Mouse (Mus musculus) liver, embryonic 14.5 days (tissue): ENCODE measurements around the gene Olfr639. TPM values are rescaled to one million over a fixed set of nuclear protein-coding genes. Genes with fewer than 3 reads are reported as not detected.
"Not testable (repeated sequence)": the region's sequence is repeated elsewhere in the genome, so short reads cannot be mapped to it uniquely, and the experiment has no call there.

Experiments used
- ATAC-seq: fragments of 200-750 bp; cut with Nextera tagmentation; 2 replicates; pipeline ENCODE4 v1.8.0; 2017; ENCODE audit warnings: moderate number of reproducible peaks, mild to moderate bottlenecking, moderate library complexity; ENCODE audit not compliant: insufficient read depth
- DNase-seq, 3 experiments: peaks; one replicate each; pipeline ENCODE4 v3.0.0-alpha.2; 2012 to 2013; ENCODE audit warnings: low read depth in 3 of 3, low spot score in 3 of 3
- H3K27ac ChIP-seq: fragments of 300-500 bp; sonication (generic); 2 replicates; pipeline ENCODE4 v1.5.1; 2014; ENCODE audit warnings: moderate library complexity, mild to moderate bottlenecking, control low read depth, inconsistent platforms
- H3K27me3 ChIP-seq: fragments of 300-500 bp; sonication (generic); 2 replicates; pipeline ENCODE4 v1.6.1; 2014; ENCODE audit warnings: mild to moderate bottlenecking, low read length, moderate library complexity; ENCODE audit not compliant: control insufficient read depth, insufficient read depth
- H3K36me3 ChIP-seq: fragments of 300-500 bp; sonication (generic); replicated peaks from 2 replicates; pipeline ENCODE4 v1.6.1; 2014; ENCODE audit warnings: low read depth; ENCODE audit not compliant: control insufficient read depth, insufficient read depth
- H3K4me1 ChIP-seq, 2 experiments: fragments of 200-500 bp in 1 of 2; fragments of 300-500 bp in 1 of 2; sonication (generic) in 1 of 2; replicated peaks; 2 replicates each; pipeline ENCODE4 v1.6.1; 2012 to 2014; ENCODE audit warnings: antibody characterized with exemption in 1 of 2, inconsistent platforms in 1 of 2, low read length in 1 of 2; ENCODE audit not compliant: control insufficient read depth in 2 of 2, insufficient read depth in 2 of 2
- H3K4me2 ChIP-seq: fragments of 300-500 bp; sonication (generic); 2 replicates; pipeline ENCODE4 v1.6.1; 2014; ENCODE audit warnings: low read depth, mild to moderate bottlenecking, control low read depth, moderate library complexity
- H3K4me3 ChIP-seq, 2 experiments: fragments of 200-500 bp in 1 of 2; fragments of 300-500 bp in 1 of 2; sonication (generic) in 1 of 2; 2 replicates each; pipeline ENCODE4 v1.5.1; 2012 to 2014; ENCODE audit warnings: low read depth in 2 of 2, low read length in 2 of 2, mild to moderate bottlenecking in 2 of 2, control low read depth in 1 of 2, inconsistent platforms in 1 of 2, moderate library complexity in 1 of 2; ENCODE audit not compliant: insufficient read depth in 1 of 2
- H3K9ac ChIP-seq: fragments of 300-500 bp; sonication (generic); replicated peaks from 2 replicates; pipeline ENCODE4 v1.6.1; 2014; ENCODE audit warnings: mild to moderate bottlenecking, control low read depth, moderate library complexity
- H3K9me3 ChIP-seq: fragments of 300-500 bp; sonication (generic); 2 replicates; pipeline ENCODE4 v1.6.1; 2016; ENCODE audit warnings: low read length, mixed read lengths; ENCODE audit not compliant: control insufficient read depth
- CTCF ChIP-seq: IDR thresholded peaks from 2 replicates; pipeline ENCODE4 v1.5.1; 2016; ENCODE audit warnings: antibody characterized with exemption, low read depth, control low read depth
- EP300 ChIP-seq: IDR thresholded peaks from 2 replicates; pipeline ENCODE4 v1.6.1; 2016; ENCODE audit warnings: antibody characterized with exemption, low read depth
- WGBS: fragments of 180-500 bp; shearing (Covaris S2); extraction: QIAGEN DNeasy Blood & Tissue Kit; methylation state at CpG from one replicate; pipeline ENCODE4 v1.1.7; 2014; ENCODE audit not compliant: insufficient replicate concordance; 5-methylcytosine and 5-hydroxymethylcytosine counted together
- polyA plus RNA-seq, 2 experiments: library from polyadenylated mRNA; depleted of rRNA in 1 of 2; stranded (reverse) in 1 of 2; unstranded in 1 of 2; fragments of >200 nt; fragmentation: Nextera tagmentation in 1 of 2; extraction: Ambion mirVana in 1 of 2; gene quantifications; 2 replicates each; pipeline versions ENCODE4 v1.2.1 to v1.2.3; 2012 to 2014

Olfr639 gene
- polyA plus RNA-seq, 2 experiments: not detected

DNA sequence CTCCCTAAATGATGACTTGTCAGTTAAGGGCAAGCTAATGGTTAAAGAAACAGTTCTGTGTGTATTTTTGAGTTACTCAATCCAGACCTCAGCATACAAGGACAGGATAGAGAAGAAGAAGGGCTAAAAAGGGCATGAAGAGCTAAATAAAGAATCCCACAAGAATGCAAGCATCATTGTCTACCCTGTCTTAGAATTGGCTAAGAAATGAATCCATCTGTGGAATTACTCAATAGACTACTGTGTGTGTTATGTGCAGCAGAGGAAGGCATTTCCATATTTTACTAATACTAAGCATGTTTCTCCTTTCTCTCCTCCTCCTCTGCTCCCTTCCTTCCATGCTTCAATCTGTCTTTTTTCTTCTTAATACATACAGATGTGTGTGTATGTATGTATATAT is 18.0 kb downstream of the Olfr639 start:
- H3K36me3 ChIP-seq: no peaks in the 10 kb centered on the region
- H3K4me1 ChIP-seq: no peaks in the 10 kb centered on the region
- no peaks in the 10 kb centered on the region for H3K9me3 ChIP-seq
- H3K9ac ChIP-seq: no peak overlapping the region
- TF ChIP-seq CTCF (no peak), EP300 (no peak)
- no peak overlapping the region for H3K27ac ChIP-seq
- no peak overlapping the region for H3K4me3 ChIP-seq
- no peak for ATAC-seq
- H3K4me2 ChIP-seq: no peak overlapping the region
- no peaks in the 10 kb centered on the region for H3K27me3 ChIP-seq
- no peak for DNase-seq

DNA sequence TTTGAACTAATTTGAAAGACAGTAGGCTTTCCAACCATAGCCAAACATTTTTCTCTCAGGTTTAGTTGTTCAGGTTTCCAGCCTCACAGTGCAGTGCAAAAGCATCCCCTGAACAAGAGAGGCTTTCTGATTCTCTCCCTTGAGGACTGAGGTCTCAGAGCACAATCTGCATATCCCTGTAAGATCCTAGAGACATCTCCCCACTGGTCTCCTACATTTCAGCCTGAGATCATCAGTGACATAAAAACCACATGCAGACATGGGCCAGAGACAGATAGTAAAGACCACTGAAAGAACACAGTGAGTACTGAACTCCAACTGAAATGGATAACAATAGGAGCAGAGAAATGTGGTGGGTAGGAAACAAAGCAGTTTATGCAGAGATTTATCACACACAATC is 18.7 kb downstream of the Olfr639 start, which contains the start of gene Olfr638:
TSS of gene Olfr638 (plus strand) at position 301 of the 400 bp plus-strand sequence.
- ATAC-seq (no peak), DNase-seq (no peak)
- Histone ChIP-seq H3K27ac (no peak within 1 kb of the TSS), H3K9ac (no peak within 1 kb of the TSS), H3K27me3 (no peaks in the 10 kb centered on the region), H3K4me2 (no peak within 1 kb of the TSS), H3K36me3 (no peaks in the 10 kb centered on the region), H3K4me3 (no peak within 1 kb of the TSS), H3K4me1 (no peaks in the 10 kb centered on the region), H3K9me3 (no peaks in the 10 kb centered on the region)
- TF ChIP-seq CTCF (no peak), EP300 (no peak)

GRCm38 (mm10) chr7:103971782-103972181 is 45.3 kb downstream of the Olfr639 start:
- Histone ChIP-seq H3K9ac (no peak overlapping the region), H3K27me3 (no peaks in the 10 kb centered on the region), H3K27ac (no peak overlapping the region), H3K4me1 (no peaks in the 10 kb centered on the region), H3K4me3 (no peak overlapping the region), H3K4me2 (no peak overlapping the region), H3K36me3 (no peaks in the 10 kb centered on the region), H3K9me3 (no peaks in the 10 kb centered on the region)
- TF ChIP-seq CTCF (no peak), EP300 (no peak)
- ATAC-seq (no peak), DNase-seq (no peak)
- 24% methylated on average over 1 of the region's 1 CpGs for WGBS

DNA sequence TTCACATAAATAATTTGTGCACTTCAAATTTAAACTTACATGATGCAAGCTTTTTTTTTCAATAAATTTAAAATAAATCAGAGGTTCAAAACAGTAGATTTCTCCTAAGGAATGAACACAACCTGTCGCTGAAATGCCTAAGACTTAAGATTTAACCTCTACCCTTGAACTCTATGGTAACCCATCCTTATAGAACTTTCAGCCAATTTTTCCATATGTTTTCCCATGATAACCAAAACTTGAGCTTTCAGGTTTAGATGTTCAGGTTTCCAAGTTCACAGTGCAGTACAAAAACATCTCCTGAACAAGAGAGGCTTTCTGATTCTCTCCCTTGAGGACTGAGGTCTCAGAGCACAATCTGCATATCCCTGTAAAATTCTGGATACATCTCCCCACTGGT is 46.3 kb downstream of the Olfr639 start, which contains the start of gene Olfr635:
TSS of gene Olfr635 (plus strand) at position 301 of the 400 bp plus-strand sequence.
- no peak within 1 kb of the TSS for H3K4me2 ChIP-seq
- no peak within 1 kb of the TSS for H3K4me3 ChIP-seq
- H3K4me1 ChIP-seq: no peaks in the 10 kb centered on the region
- H3K36me3 ChIP-seq: no peaks in the 10 kb centered on the region
- no peak for TF ChIP-seq CTCF
- no peak for TF ChIP-seq EP300
- no peaks in the 10 kb centered on the region for H3K9me3 ChIP-seq
- H3K9ac ChIP-seq: no peak within 1 kb of the TSS
- no peaks in the 10 kb centered on the region for H3K27me3 ChIP-seq
- DNase-seq: no peak
- H3K27ac ChIP-seq: no peak within 1 kb of the TSS
- WGBS: 58% methylated on average over 1 of the region's 1 CpGs
- ATAC-seq: no peak

DNA sequence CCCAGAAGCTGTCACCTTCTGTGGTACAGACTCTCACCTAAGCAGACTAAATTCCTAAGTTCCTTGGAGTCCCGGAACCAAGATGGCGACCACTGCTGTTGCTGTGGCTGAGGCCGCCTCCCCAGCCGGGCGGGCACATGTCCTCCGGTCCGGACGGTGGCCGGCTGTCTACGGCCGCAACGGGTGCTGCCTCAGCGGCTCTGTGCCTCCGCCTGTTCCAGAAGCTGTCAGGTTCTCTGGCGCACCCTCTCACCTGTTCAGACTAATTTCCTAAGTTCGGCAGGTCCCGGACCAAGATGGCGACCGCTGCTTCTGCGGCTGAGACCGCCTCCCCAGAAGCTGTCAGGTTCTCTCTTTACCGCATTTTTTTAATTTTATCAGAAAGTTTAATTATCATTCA is 50.2 kb downstream of the Olfr639 start:
- DNase-seq, H3K27me3 ChIP-seq, H3K4me3 ChIP-seq, H3K9me3 ChIP-seq, ATAC-seq, H3K36me3 ChIP-seq, H3K4me2 ChIP-seq, H3K9ac ChIP-seq, H3K27ac ChIP-seq, H3K4me1 ChIP-seq: not testable (repeated sequence)
- 84% methylated on average over 22 of the region's 22 CpGs for WGBS

Other genes starting within 250 kb of the Olfr639 start
Only the 30 nearest of the 32 such genes appear.
- gene Olfr67, start 225.5 kb downstream of the Olfr639 start, polyA plus RNA-seq (2012; rRNA removed): 0.02 TPM in 1 of 2 replicates, not detected in the other
- gene Olfr67, start 225.5 kb downstream of the Olfr639 start, polyA plus RNA-seq (2014; fragmentation: Nextera tagmentation; extraction: Ambion mirVana): not detected in 2 replicates
- 57,913 and 74,220 TPM in 2 replicates for gene Hbb-bt, start 203.3 kb downstream of the Olfr639 start, polyA plus RNA-seq (2012; rRNA removed)
- 62,702 and 66,320 TPM in 2 replicates for gene Hbb-bt, start 203.3 kb downstream of the Olfr639 start, polyA plus RNA-seq (2014; fragmentation: Nextera tagmentation; extraction: Ambion mirVana)
- gene Hbb-bs, start 189.2 kb downstream of the Olfr639 start, polyA plus RNA-seq (2012; rRNA removed): 195,474 and 209,901 TPM in 2 replicates
- gene Hbb-bs, start 189.2 kb downstream of the Olfr639 start, polyA plus RNA-seq (2014; fragmentation: Nextera tagmentation; extraction: Ambion mirVana): 126,713 and 131,477 TPM in 2 replicates
- gene Hbb-bh2, start 176.8 kb downstream of the Olfr639 start, polyA plus RNA-seq (2012; rRNA removed): 0.19 and 0.36 TPM in 2 replicates
- gene Hbb-bh2, start 176.8 kb downstream of the Olfr639 start, polyA plus RNA-seq (2014; fragmentation: Nextera tagmentation; extraction: Ambion mirVana): not detected in 2 replicates
- gene Hbb-bh1, start 174.1 kb downstream of the Olfr639 start, polyA plus RNA-seq (2012; rRNA removed): 94.8 and 146 TPM in 2 replicates
- gene Hbb-bh1, start 174.1 kb downstream of the Olfr639 start, polyA plus RNA-seq (2014; fragmentation: Nextera tagmentation; extraction: Ambion mirVana): 155 and 211 TPM in 2 replicates
- 361 and 394 TPM in 2 replicates for gene Hbb-y, start 164.1 kb downstream of the Olfr639 start, polyA plus RNA-seq (2012; rRNA removed)
- 543 and 665 TPM in 2 replicates for gene Hbb-y, start 164.1 kb downstream of the Olfr639 start, polyA plus RNA-seq (2014; fragmentation: Nextera tagmentation; extraction: Ambion mirVana)
- 0.03 TPM in 1 of 2 replicates, not detected in the other for gene Olfr66, start 131.1 kb downstream of the Olfr639 start, polyA plus RNA-seq (2012; rRNA removed)
- not detected in 2 replicates for gene Olfr66, start 131.1 kb downstream of the Olfr639 start, polyA plus RNA-seq (2014; fragmentation: Nextera tagmentation; extraction: Ambion mirVana)
- gene Olfr64, start 122.8 kb downstream of the Olfr639 start, polyA plus RNA-seq (2012; rRNA removed): under 0.01 TPM in 1 of 2 replicates, not detected in the other
- not detected in 2 replicates for gene Olfr64, start 122.8 kb downstream of the Olfr639 start, polyA plus RNA-seq (2014; fragmentation: Nextera tagmentation; extraction: Ambion mirVana)
- not detected in 2 replicates for gene Olfr65, start 113.8 kb downstream of the Olfr639 start, polyA plus RNA-seq (2012; rRNA removed)
- not detected in 2 replicates for gene Olfr65, start 113.8 kb downstream of the Olfr639 start, polyA plus RNA-seq (2014; fragmentation: Nextera tagmentation; extraction: Ambion mirVana)
- gene Olfr631, start 88.5 kb downstream of the Olfr639 start, polyA plus RNA-seq (2012; rRNA removed): 0.84 and 0.95 TPM in 2 replicates
- gene Olfr631, start 88.5 kb downstream of the Olfr639 start, polyA plus RNA-seq (2014; fragmentation: Nextera tagmentation; extraction: Ambion mirVana): 0.19 and 0.24 TPM in 2 replicates
- 1.9 and 2.2 TPM in 2 replicates for gene Olfr632, start 83.0 kb downstream of the Olfr639 start, polyA plus RNA-seq (2012; rRNA removed)
- gene Olfr632, start 83.0 kb downstream of the Olfr639 start, polyA plus RNA-seq (2014; fragmentation: Nextera tagmentation; extraction: Ambion mirVana): 0.52 and 0.69 TPM in 2 replicates
- gene Olfr633, start 72.9 kb downstream of the Olfr639 start, polyA plus RNA-seq (2012; rRNA removed): 0.04 and 0.06 TPM in 2 replicates
- not detected in 2 replicates for gene Olfr633, start 72.9 kb downstream of the Olfr639 start, polyA plus RNA-seq (2014; fragmentation: Nextera tagmentation; extraction: Ambion mirVana)
- 0.02 and 0.03 TPM in 2 replicates for gene Olfr635, start 46.2 kb downstream of the Olfr639 start, polyA plus RNA-seq (2012; rRNA removed)
- not detected in 2 replicates for gene Olfr635, start 46.2 kb downstream of the Olfr639 start, polyA plus RNA-seq (2014; fragmentation: Nextera tagmentation; extraction: Ambion mirVana)
- 0.06 and 0.18 TPM in 2 replicates for gene Olfr638, start 18.6 kb downstream of the Olfr639 start, polyA plus RNA-seq (2012; rRNA removed)
- gene Olfr638, start 18.6 kb downstream of the Olfr639 start, polyA plus RNA-seq (2014; fragmentation: Nextera tagmentation; extraction: Ambion mirVana): not detected in 2 replicates
- gene Olfr640, start 8.3 kb upstream of the Olfr639 start, polyA plus RNA-seq (2012; rRNA removed): not detected in 2 replicates
- not detected in 2 replicates for gene Olfr640, start 8.3 kb upstream of the Olfr639 start, polyA plus RNA-seq (2014; fragmentation: Nextera tagmentation; extraction: Ambion mirVana)
- not detected in 2 replicates for gene Olfr641, start 18.1 kb upstream of the Olfr639 start, polyA plus RNA-seq (2012; rRNA removed)
- not detected in 2 replicates for gene Olfr641, start 18.1 kb upstream of the Olfr639 start, polyA plus RNA-seq (2014; fragmentation: Nextera tagmentation; extraction: Ambion mirVana)
- gene Olfr642, start 35.4 kb upstream of the Olfr639 start, polyA plus RNA-seq (2012; rRNA removed): not detected in 2 replicates
- gene Olfr642, start 35.4 kb upstream of the Olfr639 start, polyA plus RNA-seq (2014; fragmentation: Nextera tagmentation; extraction: Ambion mirVana): not detected in 2 replicates
- not detected in 2 replicates for gene 4930516K23Rik, start 44.1 kb upstream of the Olfr639 start, polyA plus RNA-seq (2012; rRNA removed)
- not detected in 2 replicates for gene 4930516K23Rik, start 44.1 kb upstream of the Olfr639 start, polyA plus RNA-seq (2014; fragmentation: Nextera tagmentation; extraction: Ambion mirVana)
- not detected in 2 replicates for gene Olfr644, start 54.6 kb upstream of the Olfr639 start, polyA plus RNA-seq (2012; rRNA removed)
- not detected in 2 replicates for gene Olfr644, start 54.6 kb upstream of the Olfr639 start, polyA plus RNA-seq (2014; fragmentation: Nextera tagmentation; extraction: Ambion mirVana)
- not detected in 2 replicates for gene Olfr645, start 68.2 kb upstream of the Olfr639 start, polyA plus RNA-seq (2012; rRNA removed)
- not detected in 2 replicates for gene Olfr645, start 68.2 kb upstream of the Olfr639 start, polyA plus RNA-seq (2014; fragmentation: Nextera tagmentation; extraction: Ambion mirVana)
- not detected in 2 replicates for gene Olfr646, start 87.6 kb upstream of the Olfr639 start, polyA plus RNA-seq (2012; rRNA removed)
- gene Olfr646, start 87.6 kb upstream of the Olfr639 start, polyA plus RNA-seq (2014; fragmentation: Nextera tagmentation; extraction: Ambion mirVana): not detected in 2 replicates
- gene Ubqln5, start 112.5 kb upstream of the Olfr639 start, polyA plus RNA-seq (2012; rRNA removed): not detected in 2 replicates
- gene Ubqln5, start 112.5 kb upstream of the Olfr639 start, polyA plus RNA-seq (2014; fragmentation: Nextera tagmentation; extraction: Ambion mirVana): not detected in 2 replicates
- not detected in 2 replicates for gene Olfr643, start 120.1 kb upstream of the Olfr639 start, polyA plus RNA-seq (2012; rRNA removed)
- gene Olfr643, start 120.1 kb upstream of the Olfr639 start, polyA plus RNA-seq (2014; fragmentation: Nextera tagmentation; extraction: Ambion mirVana): not detected in 2 replicates
- gene Ubqln3, start 126.0 kb upstream of the Olfr639 start, polyA plus RNA-seq (2012; rRNA removed): not detected in 2 replicates
- not detected in 2 replicates for gene Ubqln3, start 126.0 kb upstream of the Olfr639 start, polyA plus RNA-seq (2014; fragmentation: Nextera tagmentation; extraction: Ambion mirVana)
- gene Ubqlnl, start 133.3 kb upstream of the Olfr639 start, polyA plus RNA-seq (2012; rRNA removed): not detected in 2 replicates
- gene Ubqlnl, start 133.3 kb upstream of the Olfr639 start, polyA plus RNA-seq (2014; fragmentation: Nextera tagmentation; extraction: Ambion mirVana): not detected in 2 replicates
- not detected in 2 replicates for gene Olfm5, start 147.5 kb upstream of the Olfr639 start, polyA plus RNA-seq (2012; rRNA removed)
- not detected in 2 replicates for gene Olfm5, start 147.5 kb upstream of the Olfr639 start, polyA plus RNA-seq (2014; fragmentation: Nextera tagmentation; extraction: Ambion mirVana)
- gene Olfr648, start 166.1 kb upstream of the Olfr639 start, polyA plus RNA-seq (2012; rRNA removed): 0.01 and 0.06 TPM in 2 replicates
- gene Olfr648, start 166.1 kb upstream of the Olfr639 start, polyA plus RNA-seq (2014; fragmentation: Nextera tagmentation; extraction: Ambion mirVana): 0.04 TPM in 1 of 2 replicates, not detected in the other
- gene Olfr649, start 178.7 kb upstream of the Olfr639 start, polyA plus RNA-seq (2012; rRNA removed): not detected in 2 replicates
- gene Olfr649, start 178.7 kb upstream of the Olfr639 start, polyA plus RNA-seq (2014; fragmentation: Nextera tagmentation; extraction: Ambion mirVana): not detected in 2 replicates
- 0.38 and 0.43 TPM in 2 replicates for gene Trim6, start 201.5 kb upstream of the Olfr639 start, polyA plus RNA-seq (2012; rRNA removed)
- gene Trim6, start 201.5 kb upstream of the Olfr639 start, polyA plus RNA-seq (2014; fragmentation: Nextera tagmentation; extraction: Ambion mirVana): 0.28 and 0.44 TPM in 2 replicates
- gene Trim34a, start 227.2 kb upstream of the Olfr639 start, polyA plus RNA-seq (2012; rRNA removed): 1.1 and 1.4 TPM in 2 replicates
- gene Trim34a, start 227.2 kb upstream of the Olfr639 start, polyA plus RNA-seq (2014; fragmentation: Nextera tagmentation; extraction: Ambion mirVana): 1.3 and 1.7 TPM in 2 replicates